ENCODE assay signal across 9 mouse cellular contexts in genomic region chr2:132281560-132282452, GRCm38 (mm10). TPM values are rescaled to one million over a fixed set of nuclear protein-coding genes. Genes with fewer than 3 reads are reported as not detected.
DNase-seq lines count a peak whose midpoint lies in the region; ATAC-seq lines count a peak whose summit lies in the region.
"Had no signal": no experiment of that assay in that cellular context is flagged by ENCODE, and none has a peak within 500 bp of the region (broad histone marks: within the 10 kb centered on the region; RNA-seq: fewer than 3 reads in every experiment).

No protein-coding gene starts in this region.

- no peak overlapping the region for H3K9ac ChIP-seq in kidney, embryonic 14.5 days (ENCODE audit: low read depth, low read length)
- no peak overlapping the region for H3K9ac ChIP-seq in hindbrain, embryonic 13.5 days
- no peak overlapping the region for H3K9ac ChIP-seq in hindbrain, embryonic 11.5 days (ENCODE audit: low read depth, low read length)
- H3K9ac ChIP-seq: lung, embryonic 15.5 days had no signal

- ATAC-seq in kidney, embryonic 14.5 days (ENCODE audit: low FRiP score, low TSS enrichment): no peak
- ATAC-seq in megakaryocyte progenitor cell, adult 5-6 weeks (replicated peaks; ENCODE audit: poor library complexity): peak; percentile 45
- no peak for ATAC-seq in hindbrain, embryonic 13.5 days (ENCODE audit: low FRiP score)
- no peak for ATAC-seq in hindbrain, embryonic 11.5 days (ENCODE audit: low FRiP score)

- H3K27ac ChIP-seq in kidney, embryonic 14.5 days (ENCODE audit: low read depth, low read length): no peak overlapping the region
- H3K27ac ChIP-seq in hindbrain, embryonic 13.5 days: no peak overlapping the region
- no peak overlapping the region for H3K27ac ChIP-seq in hindbrain, embryonic 11.5 days (ENCODE audit: low read depth, low read length)

- DNase-seq in kidney, postnatal 10 days: peak; percentile 22
- DNase-seq in CD4-positive, CD25-positive, alpha-beta regulatory T cell, adult 2 months (ENCODE audit: low read depth, low spot score): peak; percentile 73
- DNase-seq in T-cell, adult 2 months (ENCODE audit: low spot score): peak; percentile 51
- no peak for DNase-seq in hindbrain, embryonic 11.5 days (ENCODE audit: low spot score)
- DNase-seq: cerebellum, postnatal 14 days had no signal

- no peak overlapping the region for H3K4me3 ChIP-seq in kidney, embryonic 14.5 days (ENCODE audit: low read length)
- no peak overlapping the region for H3K4me3 ChIP-seq in hindbrain, embryonic 13.5 days
- no peak overlapping the region for H3K4me3 ChIP-seq in hindbrain, embryonic 11.5 days (ENCODE audit: low read depth, low read length)
- H3K4me3 ChIP-seq: lung, embryonic 15.5 days had no signal

- H3K9me3 ChIP-seq in kidney, embryonic 14.5 days (ENCODE audit: control insufficient read depth, low read length): no peaks in the 10 kb centered on the region
- H3K9me3 ChIP-seq in hindbrain, embryonic 13.5 days: 0 out of 2 replicates have a peak, but pooled peaks cover 3% of the 10 kb centered on the region
- H3K9me3 ChIP-seq in hindbrain, embryonic 11.5 days (ENCODE audit: control insufficient read depth, low read length): no peaks in the 10 kb centered on the region
- H3K9me3 ChIP-seq: lung, embryonic 15.5 days had no signal

- WGBS in kidney, embryonic 14.5 days: 57% methylated on average over 10 of the region's 10 CpGs
- WGBS in hindbrain, embryonic 13.5 days: 72% methylated on average over 10 of the region's 10 CpGs
- 76% methylated on average over 10 of the region's 10 CpGs for WGBS in hindbrain, embryonic 11.5 days

- no peaks in the 10 kb centered on the region for H3K27me3 ChIP-seq in kidney, embryonic 14.5 days (ENCODE audit: control insufficient read depth, insufficient read depth, low read length)
- no peaks in the 10 kb centered on the region for H3K27me3 ChIP-seq in hindbrain, embryonic 13.5 days
- H3K27me3 ChIP-seq in hindbrain, embryonic 11.5 days (ENCODE audit: control insufficient read depth, insufficient read depth, low read length): no peaks in the 10 kb centered on the region
- H3K27me3 ChIP-seq: lung, embryonic 15.5 days had no signal

- H3K4me2 ChIP-seq in kidney, embryonic 14.5 days (replicated peaks; ENCODE audit: low read depth, low read length): no peak overlapping the region
- H3K4me2 ChIP-seq in hindbrain, embryonic 13.5 days: no peak overlapping the region
- H3K4me2 ChIP-seq in hindbrain, embryonic 11.5 days (replicated peaks; ENCODE audit: low read depth, low read length): no peak overlapping the region

- peaks cover 28% of the 10 kb centered on the region for H3K4me1 ChIP-seq in kidney, embryonic 14.5 days (ENCODE audit: control insufficient read depth, insufficient read depth, low read length)
- H3K4me1 ChIP-seq in hindbrain, embryonic 13.5 days (replicated peaks): peaks cover 39% of the 10 kb centered on the region
- H3K4me1 ChIP-seq in hindbrain, embryonic 11.5 days (replicated peaks; ENCODE audit: control insufficient read depth, insufficient read depth, low read length): peaks cover 2% of the 10 kb centered on the region; the same call in 1 of the 2 replicates

- no peaks in the 10 kb centered on the region for H3K36me3 ChIP-seq in kidney, embryonic 14.5 days (ENCODE audit: control insufficient read depth, insufficient read depth, low read length)
- peaks cover 9% of the 10 kb centered on the region for H3K36me3 ChIP-seq in hindbrain, embryonic 13.5 days
- no peaks in the 10 kb centered on the region for H3K36me3 ChIP-seq in hindbrain, embryonic 11.5 days (ENCODE audit: control insufficient read depth, insufficient read depth, low read length)
- H3K36me3 ChIP-seq: lung, embryonic 15.5 days had no signal

RNA-seq across cellular contexts. Expression of gene Cds2, which starts 18.9 kb away (rescaled TPM):
- polyA plus RNA-seq in kidney, embryonic 14.5 days (2014; fragmentation: Nextera tagmentation; extraction: Ambion mirVana): 24.4 and 27.3 TPM in 2 replicates
- 6.9 and 9.3 TPM in 2 replicates for total RNA-seq in megakaryocyte progenitor cell, adult 5-6 weeks (2015)
- total RNA-seq in megakaryocyte progenitor cell, adult 5-6 weeks (2017): 8.6 and 10.5 TPM in 2 replicates
- polyA plus RNA-seq in hindbrain, embryonic 13.5 days (2015; fragmentation: Nextera tagmentation; extraction: Ambion mirVana): 34.6 and 39.3 TPM in 2 replicates
- polyA plus RNA-seq in hindbrain, embryonic 11.5 days (2014; fragmentation: Nextera tagmentation; extraction: Ambion mirVana): 33.5 and 34.5 TPM in 2 replicates

RNA-seq across cellular contexts. Expression of gene Pcna, which starts 28.7 kb away (rescaled TPM):
- 339 and 383 TPM in 2 replicates for polyA plus RNA-seq in kidney, embryonic 14.5 days (2014; fragmentation: Nextera tagmentation; extraction: Ambion mirVana)
- total RNA-seq in megakaryocyte progenitor cell, adult 5-6 weeks (2015): 782 and 829 TPM in 2 replicates
- 543 and 606 TPM in 2 replicates for total RNA-seq in megakaryocyte progenitor cell, adult 5-6 weeks (2017)
- polyA plus RNA-seq in hindbrain, embryonic 13.5 days (2015; fragmentation: Nextera tagmentation; extraction: Ambion mirVana): 115 and 119 TPM in 2 replicates
- 314 and 333 TPM in 2 replicates for polyA plus RNA-seq in hindbrain, embryonic 11.5 days (2014; fragmentation: Nextera tagmentation; extraction: Ambion mirVana)

RNA-seq across cellular contexts. Expression of gene Tmem230, which starts 34.2 kb away (rescaled TPM):
- 42.9 and 47.3 TPM in 2 replicates for polyA plus RNA-seq in kidney, embryonic 14.5 days (2014; fragmentation: Nextera tagmentation; extraction: Ambion mirVana)
- 60.6 and 64.6 TPM in 2 replicates for total RNA-seq in megakaryocyte progenitor cell, adult 5-6 weeks (2015)
- 17.2 and 23.0 TPM in 2 replicates for total RNA-seq in megakaryocyte progenitor cell, adult 5-6 weeks (2017)
- 50.4 TPM in 2 replicates for polyA plus RNA-seq in hindbrain, embryonic 13.5 days (2015; fragmentation: Nextera tagmentation; extraction: Ambion mirVana)
- 58.1 and 66.1 TPM in 2 replicates for polyA plus RNA-seq in hindbrain, embryonic 11.5 days (2014; fragmentation: Nextera tagmentation; extraction: Ambion mirVana)
